Mouse (Mus musculus): Measurements from ENCODE around the gene Taf6.
"Not testable (repeated sequence)": the region's sequence is repeated elsewhere in the genome, so short reads cannot be mapped to it uniquely, and the experiment has no call there.

The Taf6 gene

GRCm38 (mm10) chr5:138186950-138187638 lies at the start of gene Taf6, which contains the start of gene Cnpy4:
Gene Taf6, minus strand, starts transcription at chr5:138187451.
Gene Cnpy4, plus strand, starts transcription at chr5:138187485.
- peak; percentile 87 to 92 for DNase-seq

- DNase-seq: no peak
These were observed 47.0 kb upstream of the Taf6 start for GRCm38 (mm10) chr5:138234224-138234623.

- no peak for DNase-seq
These were observed 46.5 kb upstream of the Taf6 start for GRCm38 (mm10) chr5:138233778-138234177.

- DNase-seq: no peak
These were observed 42.3 kb upstream of the Taf6 start for GRCm38 (mm10) chr5:138229511-138229910.

- DNase-seq: peak; percentile 74 to 77
These were observed 40.8 kb upstream of the Taf6 start for GRCm38 (mm10) chr5:138228026-138228425.

- DNase-seq: no peak
These were observed 40.1 kb upstream of the Taf6 start for GRCm38 (mm10) chr5:138227367-138227766.

- no peak for DNase-seq
These were observed 39.2 kb upstream of the Taf6 start for GRCm38 (mm10) chr5:138226491-138226890.

GRCm38 (mm10) chr5:138225700-138226099 lies 38.4 kb upstream of the Taf6 start, which contains the start of gene Nxpe5:
Gene Nxpe5, plus strand, starts transcription at chr5:138225898.
- DNase-seq: no peak

GRCm38 (mm10) chr5:138223287-138223686 lies 36.0 kb upstream of the Taf6 start:
- peak in 1 of 2 experiments; percentile 19 for DNase-seq

GRCm38 (mm10) chr5:138222111-138222510 lies 34.9 kb upstream of the Taf6 start:
- peak; percentile 97 to 98 for DNase-seq

- no peak for DNase-seq
These were observed 32.6 kb upstream of the Taf6 start for GRCm38 (mm10) chr5:138219864-138220263.

- DNase-seq: not testable (repeated sequence)
These were observed 29.4 kb upstream of the Taf6 start for GRCm38 (mm10) chr5:138216632-138217031.

GRCm38 (mm10) chr5:138207873-138208272 lies 20.6 kb upstream of the Taf6 start:
- no peak for DNase-seq

- DNase-seq: no peak
These were observed 20.0 kb upstream of the Taf6 start for GRCm38 (mm10) chr5:138207253-138207652.

- no peak for DNase-seq
These were observed 14.8 kb upstream of the Taf6 start for GRCm38 (mm10) chr5:138202086-138202485.

GRCm38 (mm10) chr5:138199576-138199975 lies 12.3 kb upstream of the Taf6 start:
- peak in 1 of 2 experiments; percentile 25 for DNase-seq

- no peak for DNase-seq
These were observed 8.2 kb upstream of the Taf6 start for GRCm38 (mm10) chr5:138195463-138195862.

- peak; percentile 56 to 72 for DNase-seq
These were observed 7.6 kb upstream of the Taf6 start for GRCm38 (mm10) chr5:138194755-138195345.

GRCm38 (mm10) chr5:138193771-138194727 lies 6.8 kb upstream of the Taf6 start, which contains the start of gene Mblac1:
Gene Mblac1, plus strand, starts transcription at chr5:138194314.
- peak; percentile 89 to 91 for DNase-seq

- peak; percentile 65 to 78 for DNase-seq
These were observed 533 bp upstream of the Taf6 start for GRCm38 (mm10) chr5:138187661-138188306.

- DNase-seq: no peak
These were observed 14.0 kb downstream of the Taf6 start for GRCm38 (mm10) chr5:138173217-138173616.

- DNase-seq: peak; percentile 98
These were observed 15.4 kb downstream of the Taf6 start, which contains the start of the genes Ap4m1 and Mcm7 for GRCm38 (mm10) chr5:138171695-138172491. Gene Ap4m1, plus strand, starts transcription at chr5:138172002. Gene Mcm7, minus strand, starts transcription at chr5:138172422.

Measured in kidney, postnatal 4 days (tissue).